Mouse (Mus musculus) gonadal fat pad, adult 2 months (tissue): ENCODE results near the gene Stk33. TPM values are rescaled to one million over a fixed set of nuclear protein-coding genes. Genes with fewer than 3 reads are reported as not detected.
"Not testable (repeated sequence)": the region's sequence is repeated elsewhere in the genome, so short reads cannot be mapped to it uniquely, and the experiment has no call there.

Source experiments
- DNase-seq: peaks from one replicate; pipeline ENCODE4 v3.0.0-alpha.2; 2012; ENCODE audit warnings: low read depth
- polyA plus RNA-seq: library from polyadenylated mRNA; depleted of rRNA; stranded (reverse); fragments of >200 nt; gene quantifications from 2 replicates; pipeline ENCODE4 v1.2.3, GENCODE M21; 2012; rRNA removed

The Stk33 gene
- 0.93 and 1.2 TPM in 2 replicates for polyA plus RNA-seq

DNA sequence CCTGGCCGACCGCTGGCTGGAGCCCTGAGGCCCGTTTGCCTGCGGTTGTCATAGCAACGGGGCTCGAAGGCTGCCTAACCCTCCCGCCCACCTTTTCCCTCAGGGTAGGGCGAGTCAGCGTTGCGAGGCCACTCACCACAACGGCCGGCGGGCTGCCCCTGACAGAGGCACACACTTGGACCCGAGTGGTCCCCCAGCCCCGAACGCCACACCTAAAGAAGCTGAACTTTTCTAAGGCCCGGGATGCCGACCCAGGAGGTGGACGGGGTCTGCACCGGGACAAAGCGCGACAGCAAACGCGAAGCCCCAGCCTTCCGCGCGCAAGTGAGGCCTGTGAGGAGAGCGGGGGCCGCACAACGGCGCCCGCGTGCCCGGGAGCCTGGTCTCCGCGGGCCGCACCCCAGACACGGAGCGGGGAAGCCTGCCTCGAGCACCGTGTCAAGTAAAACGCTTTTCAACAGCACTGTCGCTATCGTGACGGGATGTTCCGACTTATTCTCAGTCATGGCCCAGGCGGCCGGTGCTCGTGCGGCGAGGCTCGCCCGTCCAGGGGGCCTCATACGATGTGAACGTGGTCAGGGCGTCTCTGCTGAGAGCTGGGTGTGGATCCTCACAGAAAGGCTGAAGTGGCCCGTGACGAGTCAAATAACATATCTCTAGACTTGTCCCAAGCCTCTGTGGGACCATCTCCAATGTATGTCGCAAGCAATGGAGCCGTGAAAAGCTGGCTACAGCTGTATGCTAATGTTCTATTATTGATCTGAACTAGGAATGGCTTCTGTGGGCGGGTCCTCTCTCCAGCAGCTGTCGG is at the start of gene Stk33:
Gene Stk33 (minus strand): TSS at position 301 of the 811 bp plus-strand sequence.
- DNase-seq: no peak

- DNase-seq: no peak
Measured at GRCm38 (mm10) chr7:109484221-109484620, 45.3 kb upstream of the Stk33 start.

- no peak for DNase-seq
Measured at GRCm38 (mm10) chr7:109480765-109481197, 41.9 kb upstream of the Stk33 start.

GRCm38 (mm10) chr7:109477926-109478325 is 39.0 kb upstream of the Stk33 start:
- no peak for DNase-seq

- no peak for DNase-seq
Measured at GRCm38 (mm10) chr7:109470700-109471099, 31.8 kb upstream of the Stk33 start.

DNA sequence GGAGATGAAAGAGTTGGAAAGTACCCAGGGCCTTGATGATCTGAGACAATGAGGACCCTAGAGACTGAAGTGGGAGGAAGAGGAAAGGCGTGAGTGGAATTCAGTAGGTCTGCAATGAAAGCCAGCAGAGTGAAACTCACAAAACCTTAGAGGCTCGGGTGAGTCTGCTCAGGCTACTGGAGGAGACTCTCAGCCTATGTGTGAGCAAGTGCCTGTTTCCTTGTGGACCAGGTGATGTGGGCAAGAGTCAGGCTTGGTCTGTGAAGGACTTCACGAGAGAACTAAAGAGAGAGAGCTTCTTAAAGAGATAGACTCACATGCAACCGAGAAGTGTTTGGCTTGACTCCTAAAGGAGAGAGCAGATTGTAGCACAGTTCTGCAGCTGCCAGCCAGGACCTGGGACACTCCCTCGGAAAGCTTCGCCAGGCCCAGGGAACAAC is 29.4 kb upstream of the Stk33 start:
- DNase-seq: no peak

DNA sequence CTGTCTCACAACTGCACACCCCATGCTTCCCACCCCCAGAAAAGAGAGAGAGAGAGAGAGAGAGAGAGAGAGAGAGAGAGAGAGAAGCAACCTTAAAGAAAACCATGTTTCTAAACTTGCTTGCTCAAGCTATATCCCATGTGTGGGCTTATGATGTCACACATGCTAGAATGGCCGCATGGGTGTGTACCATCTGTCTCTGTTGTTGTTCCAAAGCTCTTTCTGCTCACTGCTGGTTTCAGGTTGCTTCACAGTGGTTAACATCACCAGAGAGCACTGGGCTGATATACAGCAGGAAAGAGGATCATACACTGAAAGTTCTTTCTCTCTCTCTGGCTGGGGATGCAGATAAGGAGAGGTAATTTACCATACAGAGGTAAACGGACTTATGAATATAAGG is 28.7 kb upstream of the Stk33 start:
- DNase-seq: no peak

GRCm38 (mm10) chr7:109460698-109461097 is 21.8 kb upstream of the Stk33 start:
- no peak for DNase-seq

- no peak for DNase-seq
Measured at GRCm38 (mm10) chr7:109456563-109456962, 17.7 kb upstream of the Stk33 start.

DNA sequence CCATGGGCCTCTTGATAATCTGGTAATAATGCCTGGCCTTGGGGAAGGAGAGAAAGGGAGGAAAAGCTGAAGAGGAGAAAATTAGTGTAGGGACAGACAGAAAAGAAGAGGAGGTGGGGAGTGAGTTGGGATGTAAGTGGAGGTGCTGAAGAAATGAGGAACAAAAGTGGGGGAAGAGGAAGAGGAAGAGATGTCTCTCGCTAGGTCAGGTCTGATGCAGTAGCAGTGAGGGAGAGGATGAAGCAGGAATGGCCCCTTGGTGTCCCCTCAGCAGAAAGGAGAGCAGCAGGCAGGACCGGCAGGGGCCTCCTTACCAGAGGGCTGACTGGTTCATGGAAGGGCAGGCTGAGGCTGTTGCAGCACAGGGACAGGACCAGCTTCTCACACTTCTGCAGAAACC is 16.9 kb upstream of the Stk33 start:
- DNase-seq: no peak

DNA sequence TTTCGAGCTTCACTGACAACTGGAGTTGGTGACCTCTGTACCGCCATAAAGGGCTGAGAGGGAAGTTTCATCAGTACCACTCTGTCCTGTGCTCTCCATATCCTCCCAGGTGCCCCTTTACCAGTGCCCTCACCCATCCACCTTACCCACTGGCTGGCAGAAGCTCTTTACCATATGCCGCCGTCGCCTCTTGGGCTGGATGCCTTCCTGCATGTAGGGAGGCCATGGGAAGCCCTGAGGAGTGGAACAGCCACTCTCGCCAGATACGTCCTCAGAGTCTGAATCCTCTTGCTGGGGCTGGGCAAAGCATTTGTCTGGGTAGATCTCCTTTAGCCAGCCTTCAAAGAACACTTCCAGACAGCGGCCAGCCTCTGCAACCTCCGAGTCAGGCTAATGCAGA is 16.0 kb upstream of the Stk33 start:
- DNase-seq: no peak

DNA sequence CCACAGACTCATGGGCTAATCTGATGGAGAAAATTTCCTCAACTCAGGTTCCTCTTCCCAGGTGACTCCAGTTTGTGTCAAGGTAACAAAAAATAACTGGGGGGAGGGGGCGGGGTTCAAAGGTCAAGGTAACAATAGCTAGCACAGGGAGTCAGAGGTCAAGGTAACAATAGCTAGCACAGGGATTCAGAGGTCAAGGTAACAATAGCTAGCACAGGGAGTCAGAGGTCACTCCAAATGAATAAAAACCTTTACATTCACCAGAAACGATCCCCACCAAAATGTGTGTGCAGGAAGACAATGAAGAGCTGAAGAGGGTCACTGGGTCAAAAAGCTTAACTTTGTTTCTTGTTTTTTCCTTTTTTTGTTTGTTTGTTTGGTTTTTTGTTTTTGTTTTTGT is 9.2 kb upstream of the Stk33 start:
- no peak for DNase-seq

GRCm38 (mm10) chr7:109445012-109445411 is 6.1 kb upstream of the Stk33 start:
- DNase-seq: no peak

GRCm38 (mm10) chr7:109442739-109443138 is 3.9 kb upstream of the Stk33 start:
- DNase-seq: no peak

- DNase-seq: no peak
Measured at GRCm38 (mm10) chr7:109440697-109441269, 1.9 kb upstream of the Stk33 start.

DNA sequence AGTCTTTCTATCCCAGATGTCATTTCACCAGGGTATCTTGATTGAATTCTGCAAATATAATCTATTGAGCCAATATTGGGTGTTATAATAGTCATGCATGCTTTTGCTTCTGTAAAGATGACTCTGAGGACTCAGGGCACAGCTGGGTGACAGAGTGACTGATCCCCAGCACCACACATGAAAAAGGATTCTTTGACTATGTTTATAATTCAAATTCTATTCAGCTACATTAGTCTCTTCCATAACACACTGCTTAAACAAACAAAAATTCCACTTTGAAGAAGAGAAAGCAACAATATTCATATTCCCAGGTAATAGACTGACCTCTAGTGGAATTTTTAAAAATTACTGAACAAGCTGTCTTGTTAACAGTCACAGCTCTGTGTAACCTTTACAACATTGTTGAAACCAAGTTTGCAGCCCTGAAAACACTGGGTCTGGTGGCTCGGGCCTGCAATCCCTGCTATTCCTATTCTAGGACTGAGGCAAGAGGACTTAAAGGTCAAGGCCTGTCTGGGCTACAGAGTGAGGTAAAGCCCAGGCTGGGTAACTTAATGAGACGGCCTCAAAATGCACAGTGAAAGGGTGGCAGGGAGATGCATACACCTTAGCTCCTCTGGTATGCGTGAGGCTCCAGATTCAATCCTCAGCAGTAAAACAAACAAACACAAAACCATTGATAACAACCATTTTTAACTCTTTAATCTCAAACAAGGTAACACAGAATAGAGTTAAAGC is 14.3 kb downstream of the Stk33 start:
- no peak for DNase-seq

DNA sequence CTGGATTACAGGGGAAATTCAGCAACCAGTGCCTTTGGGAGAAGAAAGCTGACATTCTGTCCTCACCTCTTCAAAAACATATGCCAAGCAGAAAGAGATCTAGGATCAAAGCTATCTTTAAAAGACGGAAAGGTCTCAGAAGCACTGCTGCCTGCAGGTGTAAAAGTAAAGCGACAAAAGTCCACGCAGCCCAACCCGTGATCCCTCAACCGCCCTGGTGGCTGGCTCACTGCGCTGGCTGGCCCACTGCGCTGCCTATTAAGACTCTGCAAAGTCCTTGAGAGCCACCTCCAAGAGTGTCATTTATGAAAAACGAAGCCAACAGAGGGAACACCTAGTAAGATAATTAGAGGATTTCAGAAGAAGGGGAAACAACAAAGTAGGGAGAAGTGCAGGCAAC is 16.1 kb downstream of the Stk33 start:
- DNase-seq: no peak

GRCm38 (mm10) chr7:109405491-109405890 is 33.4 kb downstream of the Stk33 start:
- DNase-seq: no peak

GRCm38 (mm10) chr7:109399299-109399698 is 39.6 kb downstream of the Stk33 start:
- DNase-seq: no peak

DNA sequence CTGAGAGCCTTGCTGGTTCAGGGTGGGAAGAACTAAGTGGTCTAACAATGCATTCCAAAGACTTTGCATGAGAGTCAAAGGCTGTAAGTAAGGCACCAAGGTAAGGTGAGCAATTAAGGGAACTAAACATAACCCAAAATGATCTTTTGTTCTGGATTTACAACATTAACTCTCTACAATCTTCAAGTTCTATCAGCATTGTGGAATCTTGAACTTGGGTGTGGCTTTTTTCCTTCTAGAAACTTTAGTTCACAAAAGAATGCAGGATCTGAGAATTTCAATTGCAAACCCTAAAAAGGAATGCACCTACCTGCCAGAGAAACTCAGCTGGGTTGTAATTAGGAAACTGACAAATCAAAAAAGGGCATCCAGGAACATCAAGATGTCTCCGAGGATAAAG is 57.8 kb downstream of the Stk33 start:
- no peak for DNase-seq

- not testable (repeated sequence) for DNase-seq
Measured at GRCm38 (mm10) chr7:109373556-109373955, 65.3 kb downstream of the Stk33 start.

DNA sequence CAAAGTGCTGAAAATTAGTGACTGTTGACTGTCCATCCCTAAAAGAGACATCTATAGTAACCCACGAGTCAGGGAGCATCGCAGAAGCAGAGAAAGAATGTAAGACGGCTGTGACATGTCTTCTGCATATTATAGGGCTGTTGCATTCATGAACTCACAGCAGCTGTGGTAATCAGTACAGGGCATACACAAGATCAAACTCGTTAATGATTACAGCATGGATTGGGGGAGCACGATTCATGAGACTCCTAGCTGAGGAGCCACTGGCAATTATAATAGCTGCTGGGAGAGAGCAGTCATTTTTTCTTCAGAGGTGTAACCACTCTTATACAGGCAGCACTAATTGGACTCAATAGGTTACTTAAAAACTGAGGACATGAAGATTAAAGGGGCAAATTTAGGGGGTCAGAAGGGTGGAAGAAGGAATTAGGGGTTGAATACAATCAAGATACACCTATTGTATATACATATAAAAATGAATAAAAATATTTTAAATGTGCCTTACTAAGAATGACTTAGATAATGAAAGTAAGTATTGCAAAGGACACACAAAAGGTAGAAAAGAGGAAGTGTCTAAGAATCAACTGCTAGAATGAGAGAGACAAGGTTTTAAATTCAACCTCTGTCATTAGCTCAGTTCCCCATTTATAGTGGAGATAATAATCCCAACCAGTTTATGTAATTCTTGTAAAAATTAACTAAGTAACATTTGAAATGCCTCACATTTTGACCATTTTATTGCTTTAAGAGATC is 80.3 kb downstream of the Stk33 start:
- DNase-seq: no peak
